Mouse (Mus musculus): ENCODE data around the gene Grik4.

Gene Grik4

GRCm38 (mm10) chr9:42908657-42909313 lies 35.5 kb downstream of the Grik4 start:
- ATAC-seq (ENCODE audit: insufficient number of reproducible peaks, low FRiP score, low TSS enrichment): no peak

GRCm38 (mm10) chr9:42906995-42907394 lies 37.3 kb downstream of the Grik4 start:
- ATAC-seq (ENCODE audit: insufficient number of reproducible peaks, low FRiP score, low TSS enrichment): no peak

- no peak for ATAC-seq (ENCODE audit: insufficient number of reproducible peaks, low FRiP score, low TSS enrichment)
These were observed 46.2 kb downstream of the Grik4 start for GRCm38 (mm10) chr9:42898091-42898591.

GRCm38 (mm10) chr9:42897361-42898051 lies 46.8 kb downstream of the Grik4 start:
- ATAC-seq (ENCODE audit: insufficient number of reproducible peaks, low FRiP score, low TSS enrichment): peak; percentile 45; the same call in 1 of the 2 replicates

- no peak for ATAC-seq (ENCODE audit: insufficient number of reproducible peaks, low FRiP score, low TSS enrichment)
These were observed 47.7 kb downstream of the Grik4 start for GRCm38 (mm10) chr9:42896421-42897210.

GRCm38 (mm10) chr9:42892765-42893164 lies 51.5 kb downstream of the Grik4 start:
- no peak for ATAC-seq (ENCODE audit: insufficient number of reproducible peaks, low FRiP score, low TSS enrichment)

GRCm38 (mm10) chr9:42887930-42888329 lies 56.4 kb downstream of the Grik4 start:
- ATAC-seq (ENCODE audit: insufficient number of reproducible peaks, low FRiP score, low TSS enrichment): no peak

- ATAC-seq (ENCODE audit: insufficient number of reproducible peaks, low FRiP score, low TSS enrichment): no peak
These were observed 58.1 kb downstream of the Grik4 start for GRCm38 (mm10) chr9:42886112-42886766.

GRCm38 (mm10) chr9:42885566-42885965 lies 58.7 kb downstream of the Grik4 start:
- no peak for ATAC-seq (ENCODE audit: insufficient number of reproducible peaks, low FRiP score, low TSS enrichment)

- no peak for ATAC-seq (ENCODE audit: insufficient number of reproducible peaks, low FRiP score, low TSS enrichment)
These were observed 59.2 kb downstream of the Grik4 start for GRCm38 (mm10) chr9:42885123-42885522.

GRCm38 (mm10) chr9:42883006-42883759 lies 61.1 kb downstream of the Grik4 start:
- ATAC-seq (ENCODE audit: insufficient number of reproducible peaks, low FRiP score, low TSS enrichment): no peak

- no peak for ATAC-seq (ENCODE audit: insufficient number of reproducible peaks, low FRiP score, low TSS enrichment)
These were observed 62.0 kb downstream of the Grik4 start for GRCm38 (mm10) chr9:42882313-42882712.

GRCm38 (mm10) chr9:42881040-42881439 lies 63.3 kb downstream of the Grik4 start:
- ATAC-seq (ENCODE audit: insufficient number of reproducible peaks, low FRiP score, low TSS enrichment): no peak

GRCm38 (mm10) chr9:42878401-42878800 lies 65.9 kb downstream of the Grik4 start:
- no peak for ATAC-seq (ENCODE audit: insufficient number of reproducible peaks, low FRiP score, low TSS enrichment)

- ATAC-seq (ENCODE audit: insufficient number of reproducible peaks, low FRiP score, low TSS enrichment): no peak
These were observed 71.4 kb downstream of the Grik4 start for GRCm38 (mm10) chr9:42872885-42873284.

GRCm38 (mm10) chr9:42871681-42872080 lies 72.6 kb downstream of the Grik4 start:
- no peak for ATAC-seq (ENCODE audit: insufficient number of reproducible peaks, low FRiP score, low TSS enrichment)

GRCm38 (mm10) chr9:42870257-42870656 lies 74.0 kb downstream of the Grik4 start:
- ATAC-seq (ENCODE audit: insufficient number of reproducible peaks, low FRiP score, low TSS enrichment): no peak

GRCm38 (mm10) chr9:42868508-42868907 lies 75.8 kb downstream of the Grik4 start:
- no peak for ATAC-seq (ENCODE audit: insufficient number of reproducible peaks, low FRiP score, low TSS enrichment)

- no peak for ATAC-seq (ENCODE audit: insufficient number of reproducible peaks, low FRiP score, low TSS enrichment)
These were observed 77.6 kb downstream of the Grik4 start for GRCm38 (mm10) chr9:42866650-42867049.
